Mouse (Mus musculus) cortical plate, adult 2 months (tissue): ENCODE data around the gene Flnb.

Experiments used
- CTCF ChIP-seq: fragments of 200-500 bp; IDR thresholded peaks from 2 replicates; pipeline ENCODE4 v1.5.1; 2011; ENCODE audit warnings: mild to moderate bottlenecking, control low read depth, low read length; ENCODE audit not compliant: insufficient read depth; ENCODE audit errors: extremely low read depth
- POLR2A ChIP-seq: fragments of 200-500 bp; IDR thresholded peaks from 2 replicates; pipeline ENCODE4 v1.6.1; 2011; ENCODE audit warnings: mild to moderate bottlenecking, low read length, control low read depth; ENCODE audit not compliant: insufficient read depth; ENCODE audit errors: extremely low read depth

DNA sequence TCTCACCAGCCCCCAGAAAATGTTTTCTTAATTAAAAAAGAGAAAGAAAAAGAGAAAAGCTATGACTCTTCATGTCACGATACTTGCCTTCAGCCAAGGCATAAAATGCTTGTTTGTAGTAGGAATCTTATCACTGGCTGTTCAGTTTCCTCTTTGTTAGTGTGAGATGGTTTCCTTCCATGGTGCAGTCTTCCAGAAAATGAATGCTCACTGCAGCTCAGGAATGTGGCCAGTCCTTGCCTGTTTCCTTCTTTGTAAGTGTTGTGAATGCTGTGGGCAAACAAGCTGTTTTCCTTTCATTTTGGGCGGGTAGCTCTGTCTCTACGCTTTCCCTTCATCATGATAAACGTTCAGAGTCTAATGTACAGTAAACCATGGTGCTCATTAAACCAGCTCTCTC lies 56.7 kb downstream of the Flnb start:
- no peak for TF ChIP-seq POLR2A
- TF ChIP-seq CTCF: no peak
